Mouse (Mus musculus): Measurements from ENCODE around the gene Gm10715. TPM values are rescaled to one million over a fixed set of nuclear protein-coding genes. Genes with fewer than 3 reads are reported as not detected.

Gene Gm10715
- not detected in 2 replicates for polyA plus RNA-seq (2012; rRNA removed)

DNA sequence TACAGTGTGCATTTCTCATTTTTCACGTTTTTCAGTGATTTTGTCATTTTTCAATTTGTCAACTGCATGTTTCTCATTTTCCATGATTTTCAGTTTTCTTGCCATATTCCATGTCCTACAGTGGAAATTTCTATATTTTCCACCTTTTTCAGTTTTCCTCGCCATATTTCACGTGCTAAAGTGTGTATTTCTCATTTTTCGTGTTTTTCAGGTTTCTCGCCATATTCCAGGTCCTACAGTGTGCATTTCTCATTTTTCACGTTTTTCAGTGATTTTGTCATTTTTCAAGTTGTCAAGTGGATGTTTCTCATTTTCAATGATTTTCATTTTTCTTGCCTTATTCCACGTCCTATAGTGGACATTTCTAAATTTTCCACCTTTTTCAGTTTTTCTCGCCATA is at the start of gene Gm10715:
TSS of gene Gm10715 (plus strand) at position 301 of the 400 bp plus-strand sequence.

DNA sequence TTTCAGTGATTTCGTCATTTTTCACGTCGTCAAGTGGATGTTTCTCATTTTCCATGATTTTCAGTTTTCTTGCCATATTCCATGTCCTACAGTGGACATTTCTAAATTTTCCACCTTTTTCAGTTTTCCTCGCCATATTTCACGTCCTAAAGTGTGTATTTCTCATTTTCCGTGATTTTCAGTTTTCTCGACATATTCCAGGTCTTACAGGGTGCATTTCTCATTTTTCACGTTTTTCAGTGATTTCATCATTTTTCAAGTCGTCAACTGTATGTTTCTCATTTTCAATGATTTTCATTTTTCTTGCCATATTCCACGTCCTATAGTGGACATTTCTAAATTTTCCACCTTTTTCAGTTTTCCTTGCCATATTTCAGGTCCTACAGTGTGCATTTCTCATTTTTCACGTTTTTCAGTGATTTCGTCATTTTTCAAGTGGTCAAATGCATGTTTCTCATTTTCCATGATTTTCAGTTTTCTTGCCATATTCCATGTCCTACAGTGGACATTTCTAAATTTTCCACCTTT is 36.2 kb upstream of the Gm10715 start, which contains the start of gene Gm10722:
TSS of gene Gm10722 (plus strand) at position 478 of the 528 bp plus-strand sequence.

DNA sequence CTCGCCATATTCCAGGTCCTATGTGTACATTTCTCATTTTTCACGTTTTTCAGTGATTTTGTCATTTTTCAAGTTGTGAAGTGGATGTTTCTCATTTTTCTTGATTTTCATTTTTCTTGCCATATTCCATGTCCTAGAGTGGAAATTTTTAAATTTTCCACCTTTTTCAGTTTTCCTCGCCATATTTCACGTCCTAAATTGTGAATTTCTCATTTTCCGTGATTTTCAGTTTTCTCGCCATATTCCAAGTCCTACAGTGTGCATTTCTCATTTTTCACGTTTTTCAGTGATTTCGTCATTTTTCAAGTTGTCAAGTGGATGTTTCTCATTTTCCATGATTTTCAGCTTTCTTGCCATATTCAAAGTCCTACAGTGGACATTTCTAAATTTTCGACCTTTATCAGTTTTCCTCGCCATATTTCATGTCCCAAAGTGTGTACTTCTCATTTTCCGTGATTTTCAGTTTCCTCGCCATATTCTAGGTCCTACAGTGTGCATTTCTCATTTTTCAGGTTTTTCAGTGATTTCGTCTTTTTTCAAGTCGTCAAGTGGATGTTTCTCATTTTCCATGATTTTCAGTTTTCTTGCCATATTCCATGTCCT is 33.8 kb upstream of the Gm10715 start, which contains the start of gene Gm11168:
TSS of gene Gm11168 (plus strand) at position 553 of the 603 bp plus-strand sequence.

DNA sequence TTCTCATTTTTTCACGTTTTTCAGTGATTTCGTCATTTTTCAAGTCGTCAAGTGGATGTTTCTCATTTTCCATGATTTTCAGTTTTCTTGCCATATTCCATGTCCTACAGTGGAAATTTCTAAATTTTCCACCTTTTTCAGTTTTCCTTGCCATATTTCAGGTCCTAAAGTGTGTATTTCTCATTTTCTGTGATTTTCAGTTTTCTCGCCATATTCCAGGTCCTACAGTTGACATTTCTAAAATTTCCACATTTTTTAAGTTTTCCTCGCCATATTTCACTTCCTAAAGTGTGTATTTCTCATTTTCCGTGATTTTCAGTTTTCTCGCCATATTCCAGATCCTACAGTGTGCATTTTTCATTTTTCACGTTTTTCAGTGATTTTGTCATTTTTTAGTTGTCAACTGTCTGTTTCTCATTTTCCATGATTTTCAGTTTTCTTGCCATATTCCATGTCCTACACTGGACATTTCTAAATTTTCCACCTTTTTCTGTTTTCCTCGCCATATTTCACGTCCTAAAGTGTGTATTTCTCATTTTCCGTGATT is 23.9 kb upstream of the Gm10715 start, which contains the start of gene Gm10721:
TSS of gene Gm10721 (plus strand) at position 408 of the 547 bp plus-strand sequence.

DNA sequence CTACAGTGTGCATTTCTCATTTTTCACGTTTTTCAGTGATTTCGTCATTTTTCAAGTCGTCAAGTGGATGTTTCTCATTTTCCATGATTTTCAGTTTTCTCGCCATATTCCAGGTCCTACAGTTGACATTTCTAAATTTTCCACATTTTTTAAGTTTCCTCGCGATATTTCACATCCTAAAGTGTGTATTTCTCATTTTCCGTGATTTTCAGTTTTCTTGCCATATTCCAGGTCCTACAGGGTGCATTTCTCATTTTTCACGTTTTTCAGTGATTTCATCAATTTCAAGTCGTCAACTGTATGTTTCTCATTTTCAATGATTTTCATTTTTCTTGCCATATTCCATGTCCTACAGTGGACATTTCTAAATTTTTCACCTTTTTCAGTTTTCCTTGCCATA is 21.3 kb upstream of the Gm10715 start, which contains the start of gene Gm10720:
TSS of gene Gm10720 (plus strand) at position 301 of the 400 bp plus-strand sequence.

DNA sequence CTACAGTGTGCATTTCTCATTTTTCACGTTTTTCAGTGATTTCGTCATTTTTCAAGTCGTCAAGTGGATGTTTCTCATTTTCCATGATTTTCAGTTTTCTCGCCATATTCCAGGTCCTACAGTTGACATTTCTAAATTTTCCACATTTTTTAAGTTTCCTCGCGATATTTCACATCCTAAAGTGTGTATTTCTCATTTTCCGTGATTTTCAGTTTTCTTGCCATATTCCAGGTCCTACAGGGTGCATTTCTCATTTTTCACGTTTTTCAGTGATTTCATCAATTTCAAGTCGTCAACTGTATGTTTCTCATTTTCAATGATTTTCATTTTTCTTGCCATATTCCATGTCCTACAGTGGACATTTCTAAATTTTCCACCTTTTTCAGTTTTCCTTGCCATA is 19.6 kb upstream of the Gm10715 start, which contains the start of gene Gm10719:
TSS of gene Gm10719 (plus strand) at position 301 of the 400 bp plus-strand sequence.

DNA sequence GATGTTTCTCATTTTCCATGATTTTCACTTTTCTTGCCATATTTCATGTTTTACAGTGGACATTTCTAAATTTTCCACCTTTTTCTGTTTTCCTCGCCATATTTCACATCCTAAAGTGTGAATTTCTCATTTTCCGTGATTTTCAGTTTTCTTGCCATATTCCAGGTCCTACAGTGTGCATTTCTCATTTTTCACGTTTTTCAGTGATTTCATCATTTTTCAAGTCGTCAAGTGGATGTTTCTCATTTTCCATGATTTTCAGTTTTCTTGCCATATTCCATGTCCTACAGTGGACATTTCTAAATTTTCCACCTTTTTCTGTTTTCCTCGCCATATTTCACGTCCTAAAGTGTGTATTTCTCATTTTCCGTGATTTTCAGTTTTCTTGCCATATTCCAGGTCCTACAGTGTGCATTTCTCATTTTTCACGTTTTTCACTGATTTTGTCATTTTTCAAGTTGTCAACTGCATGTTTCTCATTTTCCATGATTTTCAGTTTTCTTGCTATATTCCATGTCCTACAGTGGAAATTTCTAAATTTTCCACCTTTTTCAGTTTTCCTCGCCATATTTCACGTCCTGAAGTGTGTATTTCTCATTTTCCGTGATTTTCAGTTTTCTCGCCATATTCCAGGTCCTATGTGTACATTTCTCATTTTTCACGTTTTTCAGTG is 13.2 kb upstream of the Gm10715 start, which contains the start of gene Gm10718:
TSS of gene Gm10718 (plus strand) at position 236 of the 673 bp plus-strand sequence.

DNA sequence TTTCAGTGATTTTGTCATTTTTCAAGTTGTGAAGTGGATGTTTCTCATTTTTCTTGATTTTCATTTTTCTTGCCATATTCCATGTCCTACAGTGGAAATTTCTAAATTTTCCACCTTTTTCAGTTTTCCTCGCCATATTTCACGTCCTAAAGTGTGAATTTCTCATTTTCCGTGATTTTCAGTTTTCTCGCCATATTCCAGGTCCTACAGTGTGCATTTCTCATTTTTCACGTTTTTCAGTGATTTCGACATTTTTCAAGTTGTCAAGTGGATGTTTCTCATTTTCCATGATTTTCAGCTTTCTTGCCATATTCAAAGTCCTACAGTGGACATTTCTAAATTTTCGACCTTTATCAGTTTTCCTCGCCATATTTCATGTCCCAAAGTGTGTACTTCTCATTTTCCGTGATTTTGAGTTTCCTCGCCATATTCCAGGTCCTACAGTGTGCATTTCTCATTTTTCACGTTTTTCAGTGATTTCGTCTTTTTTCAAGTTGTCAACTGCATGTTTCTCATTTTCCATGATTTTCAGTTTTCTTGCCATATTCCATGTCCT is 11.7 kb upstream of the Gm10715 start, which contains the start of gene Gm10717:
TSS of gene Gm10717 (plus strand) at position 506 of the 556 bp plus-strand sequence.

DNA sequence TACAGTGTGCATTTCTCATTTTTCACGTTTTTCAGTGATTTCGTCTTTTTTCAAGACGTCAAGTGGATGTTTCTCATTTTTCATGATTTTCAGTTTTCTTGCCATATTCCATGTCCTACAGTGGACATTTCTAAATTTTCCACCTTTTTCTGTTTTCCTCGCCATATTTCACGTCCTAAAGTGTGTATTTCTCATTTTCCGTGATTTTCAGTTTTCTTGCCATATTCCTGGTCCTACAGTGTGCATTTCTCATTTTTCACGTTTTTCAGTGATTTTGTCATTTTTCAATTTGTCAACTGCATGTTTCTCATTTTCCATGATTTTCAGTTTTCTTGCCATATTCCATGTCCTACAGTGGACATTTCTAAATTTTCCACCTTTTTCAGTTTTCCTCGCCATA is 2.4 kb upstream of the Gm10715 start, which contains the start of gene Gm17535:
TSS of gene Gm17535 (plus strand) at position 301 of the 400 bp plus-strand sequence.

Other genes with a start within 250 kb of the Gm10715 start
- not detected in 2 replicates for gene Gm10722, start 36.0 kb upstream of the Gm10715 start, polyA plus RNA-seq (2012; rRNA removed)
- not detected in 2 replicates for gene Gm11168, start 33.5 kb upstream of the Gm10715 start, polyA plus RNA-seq (2012; rRNA removed)
- not detected in 2 replicates for gene Gm10721, start 23.7 kb upstream of the Gm10715 start, polyA plus RNA-seq (2012; rRNA removed)
- gene Gm10720, start 21.2 kb upstream of the Gm10715 start, polyA plus RNA-seq (2012; rRNA removed): not detected in 2 replicates
- not detected in 2 replicates for gene Gm10719, start 19.5 kb upstream of the Gm10715 start, polyA plus RNA-seq (2012; rRNA removed)
- gene Gm10718, start 13.3 kb upstream of the Gm10715 start, polyA plus RNA-seq (2012; rRNA removed): not detected in 2 replicates
- not detected in 2 replicates for gene Gm10717, start 11.5 kb upstream of the Gm10715 start, polyA plus RNA-seq (2012; rRNA removed)
- gene Gm17535, start 2.3 kb upstream of the Gm10715 start, polyA plus RNA-seq (2012; rRNA removed): not detected in 2 replicates